Mouse (Mus musculus) adrenal gland, postnatal 4 days (tissue): ENCODE data around the gene Mrps5. TPM values are rescaled to one million over a fixed set of nuclear protein-coding genes. Genes with fewer than 3 reads are reported as not detected.

ENCODE experiments used
- total RNA-seq, 2 experiments: library from RNA; stranded (reverse); gene quantifications; 2 replicates each; pipeline ENCODE4 v1.2.3; 2021

Gene Mrps5
- total RNA-seq, 2 experiments from 2014 or later, result 126 to 141 TPM

Other genes starting within 250 kb of the Mrps5 start
- not detected for gene Astl, start 248.6 kb upstream of the Mrps5 start, total RNA-seq
- 1 to 10 TPM; 2.3 to 5.0 TPM for gene Adra2b, start 224.0 kb upstream of the Mrps5 start, total RNA-seq
- gene Gpat2, start 162.0 kb upstream of the Mrps5 start, total RNA-seq, result under 1 TPM; 0.59 to 0.62 TPM
- 10 to 100 TPM; 42.8 to 47.2 TPM for gene Fahd2a, start 142.7 kb upstream of the Mrps5 start, total RNA-seq
- gene Kcnip3, start 65.1 kb upstream of the Mrps5 start, total RNA-seq, result 1 to 10 TPM; 5.1 to 5.4 TPM
- under 1 TPM; 0.34 to 0.81 TPM for gene Prom2, start 45.8 kb upstream of the Mrps5 start, total RNA-seq
- 1 to 10 TPM; 4.8 to 4.9 TPM for gene Zfp661, start 128 bp upstream of the Mrps5 start, total RNA-seq
- 10 to 100 TPM in 1 of 2 experiments, 1 to 10 TPM in 1; 7.3 to 19.1 TPM for gene Mal, start 69.5 kb downstream of the Mrps5 start, total RNA-seq
- gene Mall, start 142.7 kb downstream of the Mrps5 start, total RNA-seq, result 1 to 10 TPM; 3.1 to 3.5 TPM
- gene Nphp1, start 201.7 kb downstream of the Mrps5 start, total RNA-seq, result 10 to 100 TPM; 37.6 to 42.6 TPM
- gene Mtln, start 205.3 kb downstream of the Mrps5 start, total RNA-seq, result 10 to 100 TPM; 65.4 to 66.7 TPM
- 10 to 100 TPM; 13.1 to 14.8 TPM for gene Bub1, start 244.6 kb downstream of the Mrps5 start, total RNA-seq